8 mouse cellular contexts compared by ENCODE assay signal in the genomic region with DNA sequence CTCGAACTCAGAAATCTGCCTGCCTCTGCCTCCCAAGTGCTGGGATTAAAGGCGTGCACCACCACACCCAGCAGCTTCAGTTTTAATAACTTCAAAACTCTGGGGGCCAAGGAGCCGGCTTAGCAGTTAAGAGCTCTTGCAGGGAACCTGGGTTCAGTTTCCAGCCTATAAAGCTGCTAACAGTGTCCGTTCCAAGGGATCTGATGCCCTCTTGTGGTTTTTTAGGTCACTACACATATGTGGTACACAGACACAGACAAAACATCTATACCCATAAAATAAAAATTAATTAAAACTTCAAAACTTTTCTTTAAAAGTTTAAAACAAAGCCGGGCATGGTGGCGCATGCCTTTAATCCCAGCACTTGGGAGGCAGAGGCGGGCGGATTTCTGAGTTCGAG. TPM values are rescaled to one million over a fixed set of nuclear protein-coding genes. Genes with fewer than 3 reads are reported as not detected.
A peak's percentile ranks its signal among the peaks of the same experiment; 100 is the strongest.
DNase-seq lines count a peak whose midpoint lies in the region; ATAC-seq and TF ChIP-seq lines count a peak whose summit lies in the region.
"Had no signal": no experiment of that assay in that cellular context is flagged by ENCODE, and none has a peak within 500 bp of the region (broad histone marks: within the 10 kb centered on the region; RNA-seq: fewer than 3 reads in every experiment).

No protein-coding gene starts in this region.

- TF ChIP-seq CTCF in intestine, postnatal 0 days (IDR thresholded peaks at IDR 0.05; ENCODE audit: low read depth) = peak; percentile 72

- H3K27ac ChIP-seq in intestine, postnatal 0 days (ENCODE audit: low read depth, low read length) = no peak overlapping the region
- no peak overlapping the region for H3K27ac ChIP-seq in intestine, embryonic 16.5 days (ENCODE audit: low read length)

- ATAC-seq in intestine, postnatal 0 days = no peak
- no peak for ATAC-seq in intestine, embryonic 16.5 days

- H3K9me3 ChIP-seq in intestine, postnatal 0 days (ENCODE audit: control insufficient read depth) = no peaks in the 10 kb centered on the region
- H3K9me3 ChIP-seq in intestine, embryonic 16.5 days (ENCODE audit: control insufficient read depth, low read length) = no peaks in the 10 kb centered on the region

- H3K36me3 ChIP-seq in intestine, postnatal 0 days (ENCODE audit: control insufficient read depth, insufficient read depth) = no peaks in the 10 kb centered on the region
- no peaks in the 10 kb centered on the region for H3K36me3 ChIP-seq in intestine, embryonic 16.5 days (ENCODE audit: control insufficient read depth, insufficient read depth, low read length)

- H3K27me3 ChIP-seq in intestine, postnatal 0 days (replicated peaks; ENCODE audit: control insufficient read depth, insufficient read depth, low read length) = no peaks in the 10 kb centered on the region
- no peaks in the 10 kb centered on the region for H3K27me3 ChIP-seq in intestine, embryonic 16.5 days (replicated peaks; ENCODE audit: control insufficient read depth, insufficient read depth, low read length)

- DNase-seq in A20 (ENCODE audit: low read depth, low spot score) = peak; percentile 63
- DNase-seq in ES-CJ7 (ENCODE audit: low read depth, low spot score) = peak; percentile 55
- peak; percentile 78 for DNase-seq in embryo, embryonic 10.5 days (ENCODE audit: low spot score)
- peak; percentile 16 to 33 for DNase-seq in layer of hippocampus, postnatal 10 days (ENCODE audit: low spot score in 2 of 2)
- DNase-seq in thymus, postnatal 14 days = peak; percentile 33

- 52% methylated on average over 9 of the region's 9 CpGs for WGBS in intestine, postnatal 0 days
- 48% methylated on average over 7 of the region's 9 CpGs for WGBS in intestine, embryonic 16.5 days

- H3K4me2 ChIP-seq in intestine, postnatal 0 days (replicated peaks; ENCODE audit: low read depth) = no peak overlapping the region
- no peak overlapping the region for H3K4me2 ChIP-seq in intestine, embryonic 16.5 days (ENCODE audit: low read depth, low read length)

- no peak overlapping the region for H3K4me3 ChIP-seq in intestine, postnatal 0 days (ENCODE audit: low read depth, low read length)
- no peak overlapping the region for H3K4me3 ChIP-seq in intestine, embryonic 16.5 days (ENCODE audit: low read length)

- H3K4me1 ChIP-seq in intestine, postnatal 0 days (replicated peaks; ENCODE audit: control insufficient read depth, insufficient read depth, low read length) = no peaks in the 10 kb centered on the region
- no peaks in the 10 kb centered on the region for H3K4me1 ChIP-seq in intestine, embryonic 16.5 days (ENCODE audit: control insufficient read depth, insufficient read depth, low read length)

- H3K9ac ChIP-seq in intestine, postnatal 0 days (ENCODE audit: low read depth, low read length) = no peak overlapping the region
- H3K9ac ChIP-seq in intestine, embryonic 16.5 days (ENCODE audit: low read depth, low read length) = no peak overlapping the region

RNA-seq across cellular contexts. Expression of gene Nop56, which starts 27.3 kb away (rescaled TPM):
- polyA plus RNA-seq in intestine, postnatal 0 days (2015; fragmentation: Nextera tagmentation; extraction: Ambion mirVana) = 66.5 and 75.1 TPM in 2 replicates
- 209 and 237 TPM in 2 replicates for polyA plus RNA-seq in intestine, embryonic 16.5 days (2015; fragmentation: Nextera tagmentation; extraction: Ambion mirVana)
- 100 to 1,000 TPM; 171 to 187 TPM for total RNA-seq in layer of hippocampus, postnatal 10 days (2021)

RNA-seq across cellular contexts. Expression of gene Idh3b, which starts 37.4 kb away (rescaled TPM):
- polyA plus RNA-seq in intestine, postnatal 0 days (2015; fragmentation: Nextera tagmentation; extraction: Ambion mirVana) = 142 and 148 TPM in 2 replicates
- polyA plus RNA-seq in intestine, embryonic 16.5 days (2015; fragmentation: Nextera tagmentation; extraction: Ambion mirVana) = 300 and 308 TPM in 2 replicates
- total RNA-seq in layer of hippocampus, postnatal 10 days (2021) = 100 to 1,000 TPM; 228 to 246 TPM

RNA-seq across cellular contexts. Expression of gene Ebf4, which starts 48.1 kb away (rescaled TPM):
- polyA plus RNA-seq in intestine, postnatal 0 days (2015; fragmentation: Nextera tagmentation; extraction: Ambion mirVana) = 0.85 and 0.86 TPM in 2 replicates
- polyA plus RNA-seq in intestine, embryonic 16.5 days (2015; fragmentation: Nextera tagmentation; extraction: Ambion mirVana) = 0.97 and 1.2 TPM in 2 replicates
- total RNA-seq in layer of hippocampus, postnatal 10 days (2021) = 10 to 100 TPM; 15.6 to 16.2 TPM

RNA-seq across cellular contexts. Expression of gene Tmc2, which starts 51.9 kb away (rescaled TPM):
- polyA plus RNA-seq in intestine, postnatal 0 days (2015; fragmentation: Nextera tagmentation; extraction: Ambion mirVana) = not detected in 2 replicates
- not detected in 2 replicates for polyA plus RNA-seq in intestine, embryonic 16.5 days (2015; fragmentation: Nextera tagmentation; extraction: Ambion mirVana)
- total RNA-seq in layer of hippocampus, postnatal 10 days (2021) = not detected
- polyA plus RNA-seq: frontal cortex, adult 2 months had no signal

Comparison
In these comparisons a context has a peak if more than half of its experiments do, and no peak if none do; other contexts are left out.
1. DNase-seq: peak in every context shown above with its lines; median percentile 78 in embryo, embryonic 10.5 days; 63 in A20; 55 in ES-CJ7; 33 in thymus, postnatal 14 days; 24 in layer of hippocampus, postnatal 10 days.